Mouse (Mus musculus) lung, embryonic 14.5 days (tissue): ENCODE results near the gene Cdk17. TPM values are rescaled to one million over a fixed set of nuclear protein-coding genes. Genes with fewer than 3 reads are reported as not detected.

Experiments
- ATAC-seq: fragments of 200-750 bp; cut with Nextera tagmentation; 2 replicates; pipeline ENCODE4 v1.8.0; 2017; ENCODE audit warnings: mild to moderate bottlenecking, moderate TSS enrichment, moderate library complexity; ENCODE audit not compliant: insufficient read depth
- DNase-seq: peaks from one replicate; pipeline ENCODE4 v3.0.0-alpha.2; 2015
- H3K27ac ChIP-seq: fragments of 300-500 bp; sonication (generic); 2 replicates; pipeline ENCODE4 v1.5.1; 2014; ENCODE audit warnings: low read depth, mild to moderate bottlenecking, moderate library complexity
- H3K27me3 ChIP-seq: fragments of 300-500 bp; sonication (generic); 2 replicates; pipeline ENCODE4 v1.6.1; 2014; ENCODE audit warnings: low read length, control low read depth; ENCODE audit not compliant: insufficient read depth
- H3K36me3 ChIP-seq: fragments of 300-500 bp; sonication (generic); 2 replicates; pipeline ENCODE4 v1.6.1; 2014; ENCODE audit warnings: control low read depth; ENCODE audit not compliant: insufficient read depth
- H3K4me1 ChIP-seq: fragments of 300-500 bp; sonication (generic); 2 replicates; pipeline ENCODE4 v1.6.1; 2014; ENCODE audit warnings: antibody characterized with exemption, control low read depth; ENCODE audit not compliant: insufficient read depth
- H3K4me2 ChIP-seq: fragments of 300-500 bp; sonication (generic); 2 replicates; pipeline ENCODE4 v1.6.1; 2014; ENCODE audit warnings: mild to moderate bottlenecking
- H3K4me3 ChIP-seq: fragments of 300-500 bp; sonication (generic); 2 replicates; pipeline ENCODE4 v1.5.1; 2014; ENCODE audit warnings: low read depth, low read length
- H3K9ac ChIP-seq: fragments of 300-500 bp; sonication (generic); 2 replicates; pipeline ENCODE4 v1.6.1; 2014
- H3K9me3 ChIP-seq: fragments of 300-500 bp; sonication (generic); 2 replicates; pipeline ENCODE4 v1.6.1; 2016; ENCODE audit warnings: low read depth, low read length, control low read depth
- CTCF ChIP-seq: IDR thresholded peaks from 2 replicates; pipeline ENCODE4 v1.5.1; 2016; ENCODE audit warnings: antibody characterized with exemption, low read depth
- WGBS: fragments of 180-500 bp; shearing (Covaris S2); extraction: QIAGEN DNeasy Blood & Tissue Kit; methylation state at CpG from one replicate; pipeline ENCODE4 v1.1.7; 2014; 5-methylcytosine and 5-hydroxymethylcytosine counted together
- polyA plus RNA-seq: library from polyadenylated mRNA; unstranded; fragments of >200 nt; fragmentation: Nextera tagmentation; extraction: Ambion mirVana; gene quantifications from 2 replicates; pipeline ENCODE4 v1.2.1, GENCODE M21; 2014

Cdk17 gene
- polyA plus RNA-seq, 1 experiment from 2014 or later: 25.9 TPM

DNA sequence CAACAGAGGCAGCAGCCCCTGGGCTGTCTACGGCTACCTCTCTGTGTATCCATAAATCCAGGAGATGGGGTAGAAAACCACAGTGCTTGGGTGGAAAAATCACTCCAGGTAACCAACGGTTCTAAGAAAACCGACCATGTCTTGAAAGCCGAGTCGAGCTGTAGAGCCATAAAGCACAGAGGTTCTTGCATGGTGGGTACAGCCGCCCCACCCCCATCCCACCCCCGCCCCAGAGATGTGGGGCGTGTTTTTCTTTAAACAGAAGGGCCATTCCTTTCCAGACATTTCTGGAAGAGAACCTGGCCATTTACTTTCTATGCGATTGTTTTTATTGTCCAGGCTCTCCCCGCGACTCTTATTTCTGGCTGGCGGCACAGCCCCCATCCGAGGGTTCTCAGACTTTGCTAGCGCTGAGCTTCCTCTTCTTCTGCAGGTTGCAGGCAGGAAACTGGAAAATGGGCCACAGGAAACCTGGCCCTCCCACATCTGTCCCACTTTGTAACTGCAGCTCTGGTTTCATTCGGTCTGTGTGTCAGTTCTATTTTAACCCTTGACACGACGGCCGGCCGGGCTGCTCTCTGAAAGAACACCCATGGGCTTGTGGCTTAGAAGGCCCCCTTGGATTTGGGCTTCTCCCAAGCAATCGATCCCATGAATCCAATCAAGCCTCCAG, 134.0 kb downstream of the Cdk17 start:
- 57% methylated on average over 20 of the region's 20 CpGs for WGBS
- H3K9me3 ChIP-seq: no peaks in the 10 kb centered on the region
- peak overlapping the region; percentile 74 for H3K27ac ChIP-seq
- H3K27me3 ChIP-seq: no peaks in the 10 kb centered on the region
- H3K4me3 ChIP-seq: no peak overlapping the region
- no peak overlapping the region for H3K9ac ChIP-seq
- peak overlapping the region; percentile 36; the same call in 1 of the 2 replicates for H3K4me2 ChIP-seq
- DNase-seq (peak; percentile 61), ATAC-seq (no peak)
- 0 out of 2 replicates have a peak, but pooled peaks cover 5% of the 10 kb centered on the region for H3K36me3 ChIP-seq
- no peaks in the 10 kb centered on the region for H3K4me1 ChIP-seq
- TF ChIP-seq CTCF: no peak

DNA sequence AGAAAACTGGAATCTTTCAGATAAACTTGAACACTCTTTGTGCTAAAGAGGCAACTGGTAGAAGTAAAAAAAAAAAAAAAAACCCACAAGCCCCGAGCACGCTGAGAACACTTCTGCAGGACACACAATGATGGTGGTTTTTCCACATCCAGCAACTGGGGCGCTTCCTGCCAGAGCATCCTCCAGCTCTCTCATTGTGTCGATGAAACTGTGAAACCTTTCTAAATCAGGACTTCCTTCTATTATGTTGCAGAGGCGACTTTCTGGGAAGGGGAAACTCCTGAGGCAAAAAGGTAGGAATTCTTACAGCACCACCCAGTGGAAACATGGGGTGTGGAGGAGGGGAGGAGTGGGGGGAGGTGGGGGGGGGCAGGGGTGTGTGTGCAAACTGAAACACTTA, 137.1 kb downstream of the Cdk17 start:
- DNase-seq: peak; percentile 55
- H3K9ac ChIP-seq: no peak overlapping the region
- WGBS: 48% methylated on average over 5 of the region's 5 CpGs
- no peak overlapping the region for H3K4me3 ChIP-seq
- H3K4me1 ChIP-seq: no peaks in the 10 kb centered on the region
- H3K27ac ChIP-seq: peak overlapping the region; percentile 48; the same call in 1 of the 2 replicates
- H3K9me3 ChIP-seq: no peaks in the 10 kb centered on the region
- H3K4me2 ChIP-seq: peak overlapping the region; percentile 23; the same call in 1 of the 2 replicates
- ATAC-seq: peak; percentile 42; the same call in 1 of the 2 replicates
- H3K27me3 ChIP-seq: no peaks in the 10 kb centered on the region
- 0 out of 2 replicates have a peak, but pooled peaks have one; percentile 13 for TF ChIP-seq CTCF
- 0 out of 2 replicates have a peak, but pooled peaks cover 5% of the 10 kb centered on the region for H3K36me3 ChIP-seq

GRCm38 (mm10) chr10:93298208-93298607, 137.5 kb downstream of the Cdk17 start:
- no peak overlapping the region for H3K9ac ChIP-seq
- H3K4me2 ChIP-seq: peak overlapping the region; percentile 23; the same call in 1 of the 2 replicates
- peak overlapping the region; percentile 48 for H3K27ac ChIP-seq
- TF ChIP-seq CTCF: no peak
- H3K4me1 ChIP-seq: no peaks in the 10 kb centered on the region
- no peak overlapping the region for H3K4me3 ChIP-seq
- 48% methylated on average over 7 of the region's 7 CpGs for WGBS
- H3K36me3 ChIP-seq: 0 out of 2 replicates have a peak, but pooled peaks cover 5% of the 10 kb centered on the region
- no peaks in the 10 kb centered on the region for H3K27me3 ChIP-seq
- ATAC-seq (peak; percentile 53), DNase-seq (peak; percentile 32)
- no peaks in the 10 kb centered on the region for H3K9me3 ChIP-seq

- no peak for TF ChIP-seq CTCF
- no peak overlapping the region; the same call in 1 of the 2 replicates for H3K27ac ChIP-seq
- no peak overlapping the region for H3K4me3 ChIP-seq
- H3K4me2 ChIP-seq: no peak overlapping the region
- 0 out of 2 replicates have a peak, but pooled peaks cover 5% of the 10 kb centered on the region for H3K36me3 ChIP-seq
- H3K27me3 ChIP-seq: no peaks in the 10 kb centered on the region
- H3K9ac ChIP-seq: no peak overlapping the region
- DNase-seq (no peak), ATAC-seq (no peak)
- H3K4me1 ChIP-seq: peaks cover 5% of the 10 kb centered on the region; the same call in 1 of the 2 replicates
- H3K9me3 ChIP-seq: no peaks in the 10 kb centered on the region
- WGBS: 62% methylated on average over 8 of the region's 8 CpGs
Measured at GRCm38 (mm10) chr10:93301831-93302230, 141.2 kb downstream of the Cdk17 start.

GRCm38 (mm10) chr10:93303231-93303630, 142.6 kb downstream of the Cdk17 start:
- Histone ChIP-seq H3K27me3 (no peaks in the 10 kb centered on the region), H3K36me3 (0 out of 2 replicates have a peak, but pooled peaks cover 3% of the 10 kb centered on the region), H3K4me3 (no peak overlapping the region), H3K9ac (no peak overlapping the region), H3K4me1 (peaks cover 5% of the 10 kb centered on the region), H3K4me2 (peak overlapping the region; percentile 35), H3K9me3 (no peaks in the 10 kb centered on the region), H3K27ac (peak overlapping the region; percentile 16; the same call in 1 of the 2 replicates)
- 72% methylated on average over 4 of the region's 4 CpGs for WGBS
- DNase-seq: no peak
- no peak for TF ChIP-seq CTCF
- ATAC-seq: no peak

- H3K27ac ChIP-seq: no peak overlapping the region; the same call in 1 of the 2 replicates
- H3K4me2 ChIP-seq: peak overlapping the region; percentile 87
- ATAC-seq (no peak), DNase-seq (no peak)
- 35% methylated on average over 6 of the region's 6 CpGs for WGBS
- peak overlapping the region; percentile 78 for H3K4me3 ChIP-seq
- no peak for TF ChIP-seq CTCF
- H3K4me1 ChIP-seq: peaks cover 5% of the 10 kb centered on the region
- no peaks in the 10 kb centered on the region for H3K36me3 ChIP-seq
- no peaks in the 10 kb centered on the region for H3K9me3 ChIP-seq
- H3K27me3 ChIP-seq: no peaks in the 10 kb centered on the region
- peak overlapping the region; percentile 29 for H3K9ac ChIP-seq
Measured at GRCm38 (mm10) chr10:93305946-93306345, 145.3 kb downstream of the Cdk17 start.

DNA sequence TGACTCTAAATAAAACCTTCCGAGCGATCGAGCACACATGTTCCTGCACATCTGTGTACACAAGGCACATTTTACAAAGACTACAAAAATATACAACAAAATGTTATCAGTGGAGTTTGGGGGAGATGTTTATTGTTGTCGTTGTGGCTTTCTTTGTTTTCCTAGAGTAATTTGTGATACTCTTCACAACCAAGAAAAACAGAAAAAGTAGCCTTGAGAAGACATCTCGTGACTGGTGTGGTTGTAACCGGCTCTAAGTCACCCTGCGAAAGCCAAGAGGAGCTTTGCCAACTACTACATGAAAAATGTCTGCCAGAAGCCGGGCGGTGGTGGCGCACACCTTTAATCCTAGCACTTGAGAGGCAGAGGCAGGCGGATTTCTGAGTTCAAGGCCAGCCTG, 145.7 kb downstream of the Cdk17 start:
- no peak for ATAC-seq
- Histone ChIP-seq H3K27ac (no peak overlapping the region; the same call in none of the 2 replicates), H3K4me1 (peaks cover 5% of the 10 kb centered on the region), H3K9ac (peak overlapping the region; percentile 29), H3K9me3 (no peaks in the 10 kb centered on the region), H3K36me3 (no peaks in the 10 kb centered on the region), H3K27me3 (no peaks in the 10 kb centered on the region), H3K4me2 (peak overlapping the region; percentile 87), H3K4me3 (peak overlapping the region; percentile 78)
- WGBS: 57% methylated on average over 11 of the region's 11 CpGs
- no peak for TF ChIP-seq CTCF
- no peak for DNase-seq
